ENCODE assay signal across 8 mouse cellular contexts in the genomic region with DNA sequence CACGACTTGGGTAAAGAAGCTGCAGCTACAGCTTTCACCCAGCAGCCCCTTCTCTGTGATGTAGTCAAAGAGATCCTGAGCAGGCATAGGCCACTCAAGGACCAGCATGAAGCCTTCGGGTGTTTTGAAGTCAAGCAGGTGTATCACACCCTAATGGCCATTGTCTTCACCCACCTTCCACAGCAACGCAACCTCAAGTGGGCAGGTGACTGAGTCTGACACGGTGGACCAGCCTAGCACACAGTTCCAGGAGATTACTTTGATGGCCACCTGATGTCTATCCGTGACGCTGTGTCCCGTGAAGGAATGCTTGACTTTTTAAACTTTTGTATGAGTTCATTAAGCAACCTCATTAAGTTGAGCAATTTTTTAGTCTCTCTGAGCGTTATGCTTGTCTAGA. TPM values are rescaled to one million over a fixed set of nuclear protein-coding genes. Genes with fewer than 3 reads are reported as not detected.
DNase-seq lines count a peak whose midpoint lies in the region; ATAC-seq and TF ChIP-seq lines count a peak whose summit lies in the region.
"Not testable (repeated sequence)": the region's sequence is repeated elsewhere in the genome, so short reads cannot be mapped to it uniquely, and the experiment has no call there.
"Had no signal": no experiment of that assay in that cellular context is flagged by ENCODE, and none has a peak within 500 bp of the region (broad histone marks: within the 10 kb centered on the region; RNA-seq: fewer than 3 reads in every experiment).

No protein-coding gene starts in this region.

- not testable (repeated sequence) for H3K27me3 ChIP-seq in forebrain, embryonic 13.5 days; heart, embryonic 14.5 days (ENCODE audit: control insufficient read depth, insufficient read depth, low read length); intestine, embryonic 14.5 days (replicated peaks; ENCODE audit: control insufficient read depth, insufficient read depth, low read length); limb, embryonic 15.5 days; lung, postnatal 0 days (replicated peaks; ENCODE audit: insufficient read depth, low read length)

- TF ChIP-seq EP300 in lung, postnatal 0 days (IDR thresholded peaks at IDR 0.05) = not testable (repeated sequence)

- not testable (repeated sequence) for H3K4me3 ChIP-seq in forebrain, embryonic 13.5 days; heart, embryonic 14.5 days (ENCODE audit: control insufficient read depth in 1 of 2, insufficient read depth in 1 of 2, low read depth in 1 of 2, low read length in 2 of 2); intestine, embryonic 14.5 days (ENCODE audit: low read depth, low read length); lung, postnatal 0 days (ENCODE audit: low read depth, low read length)
- peak overlapping the region; percentile 17; the same call in 1 of the 2 replicates for H3K4me3 ChIP-seq in limb, embryonic 15.5 days

- peak; percentile 27 for DNase-seq in intestine, embryonic 14.5 days (ENCODE audit: low spot score)
- DNase-seq in lung, postnatal 0 days (ENCODE audit: low spot score) = peak; percentile 3
- peak; percentile 8 for DNase-seq in neural tube, embryonic 10.5 days (ENCODE audit: extremely low spot score, low spot score)

- H3K4me2 ChIP-seq in forebrain, embryonic 13.5 days = peak overlapping the region; percentile 27; the same call in 1 of the 2 replicates
- H3K4me2 ChIP-seq in heart, embryonic 14.5 days (ENCODE audit: low read length) = peak overlapping the region; percentile 54
- not testable (repeated sequence) for H3K4me2 ChIP-seq in intestine, embryonic 14.5 days (ENCODE audit: low read length)
- peak overlapping the region; percentile 30; the same call in 1 of the 2 replicates for H3K4me2 ChIP-seq in limb, embryonic 15.5 days
- peak overlapping the region; percentile 27 for H3K4me2 ChIP-seq in lung, postnatal 0 days (replicated peaks; ENCODE audit: low read depth, low read length)

- not testable (repeated sequence) for TF ChIP-seq CTCF in lung, postnatal 0 days (IDR thresholded peaks at IDR 0.05)

- ATAC-seq in cerebellum, adult (ENCODE audit: insufficient number of reproducible peaks, low FRiP score, low TSS enrichment) = peak; percentile 65
- ATAC-seq in forebrain, embryonic 13.5 days = peak; percentile 80
- ATAC-seq in heart, embryonic 14.5 days (ENCODE audit: insufficient number of reproducible peaks, insufficient read depth, low FRiP score, low read depth) = peak; percentile 73
- ATAC-seq in intestine, embryonic 14.5 days (replicated peaks; ENCODE audit: low FRiP score, low TSS enrichment, low read depth) = peak; percentile 84
- ATAC-seq in limb, embryonic 15.5 days (ENCODE audit: insufficient number of reproducible peaks, low FRiP score, low TSS enrichment, low read depth) = peak; percentile 81
- ATAC-seq in lung, postnatal 0 days = peak; percentile 68

- not testable (repeated sequence) for H3K27ac ChIP-seq in forebrain, embryonic 13.5 days; heart, embryonic 14.5 days (replicated peaks in 1 of 2; ENCODE audit: control insufficient read depth in 1 of 2, insufficient read depth in 1 of 2, low read depth in 2 of 2, low read length in 2 of 2); intestine, embryonic 14.5 days (ENCODE audit: low read depth); limb, embryonic 15.5 days; lung, postnatal 0 days (ENCODE audit: low read length)

- H3K36me3 ChIP-seq in forebrain, embryonic 13.5 days (ENCODE audit: poor library complexity, severe bottlenecking); heart, embryonic 14.5 days (ENCODE audit: control insufficient read depth, insufficient read depth, low read length); intestine, embryonic 14.5 days (ENCODE audit: control insufficient read depth, insufficient read depth, low read length); limb, embryonic 15.5 days; lung, postnatal 0 days (ENCODE audit: insufficient read depth, low read length): not testable (repeated sequence)

- not testable (repeated sequence) for H3K9me3 ChIP-seq in forebrain, embryonic 13.5 days (replicated peaks); heart, embryonic 14.5 days (ENCODE audit: control insufficient read depth, low read length); intestine, embryonic 14.5 days (ENCODE audit: control insufficient read depth, low read length); limb, embryonic 15.5 days; lung, postnatal 0 days (ENCODE audit: low read length)

- not testable (repeated sequence) for H3K9ac ChIP-seq in forebrain, embryonic 13.5 days; intestine, embryonic 14.5 days (ENCODE audit: low read length); limb, embryonic 15.5 days; lung, postnatal 0 days (replicated peaks; ENCODE audit: low read depth)
- H3K9ac ChIP-seq in heart, embryonic 14.5 days (ENCODE audit: low read length) = peak overlapping the region; percentile 34; the same call in 1 of the 2 replicates

- not testable (repeated sequence) for H3K4me1 ChIP-seq in forebrain, embryonic 13.5 days; heart, embryonic 14.5 days (ENCODE audit: control insufficient read depth in 2 of 2, insufficient read depth in 2 of 2, low read length in 2 of 2); intestine, embryonic 14.5 days (replicated peaks; ENCODE audit: control insufficient read depth, insufficient read depth, low read length); limb, embryonic 15.5 days; lung, postnatal 0 days (ENCODE audit: insufficient read depth, low read depth, low read length)

- WGBS in forebrain, embryonic 13.5 days = 85% methylated on average over 7 of the region's 8 CpGs
- 82% methylated on average over 7 of the region's 8 CpGs for WGBS in heart, embryonic 14.5 days
- WGBS in intestine, embryonic 14.5 days = 79% methylated on average over 7 of the region's 8 CpGs
- 85% methylated on average over 7 of the region's 8 CpGs for WGBS in limb, embryonic 15.5 days
- 80% methylated on average over 7 of the region's 8 CpGs for WGBS in lung, postnatal 0 days

RNA-seq across cellular contexts. Expression of gene Gm21119, which starts 57.5 kb away (rescaled TPM):
- 0.17 TPM in 1 of 2 replicates, not detected in the other for polyA plus RNA-seq in forebrain, embryonic 13.5 days (2015; fragmentation: Nextera tagmentation; extraction: Ambion mirVana)
- polyA plus RNA-seq in heart, embryonic 14.5 days (2014; fragmentation: Nextera tagmentation; extraction: Ambion mirVana) = 0.18 and 0.39 TPM in 2 replicates
- 1.2 and 1.9 TPM in 2 replicates for polyA plus RNA-seq in intestine, embryonic 14.5 days (2014; fragmentation: Nextera tagmentation; extraction: Ambion mirVana)
- polyA plus RNA-seq in limb, embryonic 15.5 days (2015; fragmentation: Nextera tagmentation; extraction: Ambion mirVana) = 0.06 TPM in 1 of 2 replicates, not detected in the other
- polyA plus RNA-seq in lung, postnatal 0 days (2015; fragmentation: Nextera tagmentation; extraction: Ambion mirVana) = not detected in 2 replicates
- polyA plus RNA-seq: large intestine, adult 2 months had no signal
